Mouse (Mus musculus): ENCODE measurements at regions not wholly inside any gene's neighbourhood (a gene's known extent, or its start where the extent isn't known, plus 50 kb on each side); places are given as distances from the start of the nearest gene placed in this dataset.
A peak's percentile ranks its signal among the peaks of the same experiment; 100 is the strongest.

DNA sequence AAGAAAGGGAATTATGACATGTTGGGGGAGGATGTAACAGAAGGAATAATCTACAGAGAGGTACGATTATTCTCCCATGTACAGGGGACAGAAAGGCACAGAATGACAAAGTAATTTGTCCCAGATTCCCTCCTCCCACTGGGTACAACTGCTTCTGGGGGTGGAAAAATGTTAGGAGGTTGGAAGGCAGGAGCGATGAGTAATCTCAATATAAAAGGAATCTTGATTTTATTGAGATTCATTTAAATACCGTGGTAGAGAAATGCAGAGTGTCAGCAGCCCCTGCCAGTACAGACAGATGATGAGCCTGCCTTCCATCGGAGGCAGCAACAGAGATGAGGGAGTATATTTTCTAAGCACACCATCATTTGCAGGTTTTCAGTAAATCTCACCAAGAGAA, 107.1 kb upstream of the Dpt start:
- no peak overlapping the region for H3K4me2 ChIP-seq
- H3K27ac ChIP-seq: no peak overlapping the region
- no peaks in the 10 kb centered on the region for H3K9me3 ChIP-seq (replicated peaks)
- WGBS: 91% methylated on average over 4 of the region's 4 CpGs
- no peak overlapping the region for H3K9ac ChIP-seq
- no peak overlapping the region for H3K4me3 ChIP-seq (replicated peaks)
- H3K4me1 ChIP-seq: no peaks in the 10 kb centered on the region
- no peaks in the 10 kb centered on the region for H3K27me3 ChIP-seq
- H3K36me3 ChIP-seq: no peaks in the 10 kb centered on the region
- no peak for ATAC-seq (replicated peaks; ENCODE audit: low FRiP score)

DNA sequence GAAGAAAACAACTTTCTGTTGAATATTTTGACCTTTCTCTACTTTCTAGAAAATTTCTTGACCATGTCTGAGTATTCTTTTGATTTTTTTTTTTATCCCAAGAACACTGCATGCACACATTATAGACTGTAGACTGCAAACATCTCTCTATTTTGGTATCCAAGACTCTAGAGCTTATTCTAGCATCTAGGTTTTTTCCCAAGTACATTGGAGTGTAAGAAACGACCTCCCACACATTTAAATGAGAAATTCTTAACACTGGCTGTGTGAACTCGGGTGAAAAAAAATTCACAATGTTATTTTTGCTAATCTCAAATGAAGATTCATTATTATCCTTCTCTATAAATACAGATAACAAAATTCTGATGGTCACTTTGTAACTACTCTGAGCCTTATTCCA, 112.0 kb upstream of the Dpt start:
- no peaks in the 10 kb centered on the region for H3K36me3 ChIP-seq
- H3K9me3 ChIP-seq (replicated peaks): no peaks in the 10 kb centered on the region
- H3K4me3 ChIP-seq (replicated peaks): no peak overlapping the region
- ATAC-seq (replicated peaks; ENCODE audit: low FRiP score): no peak
- WGBS: 58% methylated on average over 2 of the region's 2 CpGs
- H3K27me3 ChIP-seq: no peaks in the 10 kb centered on the region
- no peak overlapping the region for H3K4me2 ChIP-seq
- no peaks in the 10 kb centered on the region for H3K4me1 ChIP-seq
- H3K27ac ChIP-seq: no peak overlapping the region
- H3K9ac ChIP-seq: no peak overlapping the region

DNA sequence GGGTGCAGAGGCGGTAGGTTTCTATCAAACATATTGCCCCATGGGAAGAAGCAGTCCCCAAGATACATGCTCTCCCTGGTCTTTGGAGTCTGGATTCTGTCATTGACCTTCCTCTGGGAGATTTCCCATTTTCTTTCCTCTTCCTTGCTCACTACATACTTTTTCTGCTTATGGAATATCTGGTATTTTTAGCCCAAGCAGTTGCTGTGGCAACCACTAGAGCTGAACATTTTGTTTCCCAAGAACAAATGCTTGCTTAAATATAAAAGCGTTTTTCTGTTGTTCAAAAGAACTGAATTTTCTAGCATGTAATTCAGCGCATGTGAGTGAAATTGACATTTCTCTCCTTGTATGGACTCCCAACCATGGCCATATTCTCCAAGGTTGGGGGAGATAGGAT, 112.7 kb upstream of the Dpt start:
- WGBS: 93% methylated on average over 3 of the region's 3 CpGs

DNA sequence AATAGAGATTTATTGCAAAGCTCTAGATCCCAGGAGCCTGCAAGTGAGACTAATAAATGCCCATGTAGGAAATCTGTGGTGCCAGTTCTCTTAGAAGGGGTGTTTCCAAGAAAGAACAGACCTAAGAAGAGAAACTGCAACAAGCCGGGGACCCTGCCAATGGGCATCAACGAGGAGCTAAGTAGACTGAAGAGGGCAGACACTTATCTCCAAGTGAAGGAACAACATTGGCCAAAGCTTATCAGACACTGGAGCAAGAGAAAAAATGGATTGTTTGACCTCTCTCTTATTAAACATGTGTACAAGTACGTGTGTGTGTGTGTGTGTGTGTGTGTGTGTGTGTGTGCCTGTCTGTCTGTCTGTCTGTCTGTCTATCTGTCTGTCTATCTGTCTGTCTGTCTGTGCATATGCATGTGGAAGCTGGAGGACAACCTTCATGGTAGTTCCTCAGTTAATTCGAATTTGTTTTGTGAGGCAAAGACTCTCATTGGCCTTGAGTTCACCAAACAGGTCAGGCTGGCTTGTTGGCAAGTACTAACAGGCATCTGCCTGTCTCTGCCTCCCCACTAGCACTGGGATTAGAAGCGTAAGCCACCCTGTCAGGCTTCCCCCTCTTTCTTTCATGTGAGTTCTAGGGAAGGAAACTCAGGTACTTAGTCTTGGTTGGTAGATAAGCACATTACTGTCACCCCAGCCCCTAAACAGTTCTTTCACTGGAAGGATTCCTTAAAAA, 113.4 kb upstream of the Dpt start:
- WGBS: 80% methylated on average over 5 of the region's 5 CpGs
- no peaks in the 10 kb centered on the region for H3K27me3 ChIP-seq
- no peak for ATAC-seq (replicated peaks; ENCODE audit: low FRiP score)

More for the DNA sequence above, 112.7 kb upstream of the Dpt start:
- Histone ChIP-seq H3K4me3 (replicated peaks) (no peak overlapping the region), H3K27ac (no peak overlapping the region), H3K4me1 (no peaks in the 10 kb centered on the region), H3K9ac (no peak overlapping the region), H3K27me3 (no peaks in the 10 kb centered on the region), H3K9me3 (replicated peaks) (no peaks in the 10 kb centered on the region), H3K4me2 (no peak overlapping the region), H3K36me3 (no peaks in the 10 kb centered on the region)
- no peak for ATAC-seq (replicated peaks; ENCODE audit: low FRiP score)

DNA sequence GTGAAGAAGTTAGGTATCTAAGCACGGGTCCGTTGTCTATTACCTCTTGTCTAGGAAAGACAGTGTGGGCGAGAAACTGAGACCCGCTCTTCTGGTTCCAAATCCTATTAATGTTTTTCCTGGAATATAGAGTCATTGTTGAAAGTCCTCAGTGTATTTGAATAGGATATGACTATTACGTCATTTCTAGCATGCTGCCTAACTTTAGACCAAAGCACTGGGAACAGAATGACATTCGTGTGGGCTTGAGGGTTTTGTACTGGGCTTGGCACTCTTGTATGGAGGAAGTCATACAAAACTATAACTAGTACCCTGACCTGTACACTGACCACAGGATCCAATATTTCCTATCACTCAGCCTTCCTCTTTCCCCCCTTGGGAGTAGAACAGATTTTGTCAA, 114.0 kb upstream of the Dpt start:
- no peak overlapping the region for H3K4me3 ChIP-seq (replicated peaks)
- H3K27ac ChIP-seq: no peak overlapping the region
- H3K9me3 ChIP-seq (replicated peaks): no peaks in the 10 kb centered on the region
- no peak for ATAC-seq (replicated peaks; ENCODE audit: low FRiP score)
- no peak overlapping the region for H3K9ac ChIP-seq
- 93% methylated on average over 6 of the region's 6 CpGs for WGBS
- no peaks in the 10 kb centered on the region for H3K4me1 ChIP-seq
- H3K4me2 ChIP-seq: no peak overlapping the region
- no peaks in the 10 kb centered on the region for H3K36me3 ChIP-seq
- H3K27me3 ChIP-seq: no peaks in the 10 kb centered on the region

More for the DNA sequence above, 113.4 kb upstream of the Dpt start:
- H3K4me1 ChIP-seq: no peaks in the 10 kb centered on the region
- H3K9ac ChIP-seq: no peak overlapping the region
- H3K9me3 ChIP-seq (replicated peaks): no peaks in the 10 kb centered on the region
- H3K36me3 ChIP-seq: no peaks in the 10 kb centered on the region
- H3K27ac ChIP-seq: no peak overlapping the region
- H3K4me2 ChIP-seq: no peak overlapping the region
- no peak overlapping the region for H3K4me3 ChIP-seq (replicated peaks)

DNA sequence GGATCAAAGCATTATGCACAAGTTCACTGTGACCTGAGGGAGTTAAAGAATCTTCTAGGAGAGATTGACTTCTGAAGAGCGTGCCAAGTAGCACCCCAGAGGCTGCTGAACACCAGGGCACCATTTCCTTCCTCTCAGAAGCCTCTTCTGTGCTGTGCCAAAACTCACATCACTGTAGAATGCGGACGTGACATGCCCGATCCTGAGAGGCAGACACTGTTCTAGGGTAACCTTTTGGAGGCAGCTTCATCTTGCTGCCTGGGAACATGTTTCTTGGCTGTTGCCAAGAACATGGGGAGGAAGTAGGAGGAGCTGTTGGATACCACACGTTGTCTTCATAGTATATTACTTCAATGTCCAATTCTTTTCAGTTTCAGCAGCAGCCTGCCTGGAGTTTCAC, 114.9 kb upstream of the Dpt start:
- no peak for ATAC-seq (replicated peaks; ENCODE audit: low FRiP score)
- Histone ChIP-seq H3K36me3 (no peaks in the 10 kb centered on the region), H3K27ac (no peak overlapping the region), H3K27me3 (no peaks in the 10 kb centered on the region), H3K4me2 (no peak overlapping the region), H3K9ac (no peak overlapping the region), H3K9me3 (replicated peaks) (no peaks in the 10 kb centered on the region), H3K4me3 (replicated peaks) (no peak overlapping the region), H3K4me1 (no peaks in the 10 kb centered on the region)
- 75% methylated on average over 5 of the region's 5 CpGs for WGBS

DNA sequence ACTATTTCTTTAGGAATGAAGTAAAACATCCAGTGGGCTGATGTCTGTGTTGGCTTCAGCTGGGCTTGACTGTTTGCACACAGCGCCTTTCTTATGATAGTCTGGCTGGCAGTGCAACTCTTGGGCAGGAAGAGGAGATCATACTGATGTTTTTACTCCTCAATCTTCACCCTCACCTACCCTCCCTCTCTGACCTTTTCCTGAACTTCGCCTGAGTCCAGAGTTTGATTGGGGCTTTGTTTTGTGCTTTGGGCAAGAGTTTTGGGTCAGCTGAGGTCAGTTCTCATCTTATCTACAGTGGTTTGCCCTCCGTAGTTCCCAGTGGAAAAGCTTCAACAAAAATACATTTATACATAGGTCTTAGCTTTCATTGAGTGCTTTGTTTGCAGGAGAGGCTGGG, 118.1 kb upstream of the Dpt start:
- H3K36me3 ChIP-seq: no peaks in the 10 kb centered on the region
- no peak overlapping the region for H3K9ac ChIP-seq
- H3K9me3 ChIP-seq (replicated peaks): no peaks in the 10 kb centered on the region
- no peak overlapping the region for H3K4me3 ChIP-seq (replicated peaks)
- H3K4me1 ChIP-seq: no peaks in the 10 kb centered on the region
- H3K27ac ChIP-seq: no peak overlapping the region
- WGBS: 61% methylated on average over 3 of the region's 3 CpGs
- no peak overlapping the region for H3K4me2 ChIP-seq
- H3K27me3 ChIP-seq: no peaks in the 10 kb centered on the region
- no peak for ATAC-seq (replicated peaks; ENCODE audit: low FRiP score)

DNA sequence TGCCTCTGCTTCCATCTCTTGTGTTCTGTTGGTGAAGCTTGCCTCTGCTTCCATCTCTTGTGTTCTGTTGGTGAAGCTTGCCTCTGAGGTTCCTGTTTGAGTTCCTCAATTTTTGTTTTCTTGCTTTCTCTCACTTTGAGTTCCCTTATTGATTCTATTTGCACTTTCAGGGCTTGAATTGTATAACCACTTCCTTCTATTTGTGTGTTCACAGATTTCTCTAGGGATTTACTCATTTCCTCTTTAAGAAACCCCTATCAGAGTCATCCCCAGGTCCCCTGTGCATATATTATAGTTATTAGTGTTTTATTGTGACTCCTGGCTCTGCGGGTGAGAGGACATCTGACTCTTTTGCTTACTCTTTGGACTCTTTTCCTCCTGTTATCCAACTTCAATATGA, 144.2 kb upstream of the Dpt start:
- Histone ChIP-seq H3K9ac (no peak overlapping the region), H3K27ac (no peak overlapping the region), H3K4me3 (replicated peaks) (no peak overlapping the region), H3K4me1 (no peaks in the 10 kb centered on the region), H3K4me2 (no peak overlapping the region), H3K27me3 (no peaks in the 10 kb centered on the region), H3K36me3 (no peaks in the 10 kb centered on the region), H3K9me3 (replicated peaks) (no peaks in the 10 kb centered on the region)
- no peak for ATAC-seq (replicated peaks; ENCODE audit: low FRiP score)
- WGBS: 89% methylated on average over 1 of the region's 1 CpGs

DNA sequence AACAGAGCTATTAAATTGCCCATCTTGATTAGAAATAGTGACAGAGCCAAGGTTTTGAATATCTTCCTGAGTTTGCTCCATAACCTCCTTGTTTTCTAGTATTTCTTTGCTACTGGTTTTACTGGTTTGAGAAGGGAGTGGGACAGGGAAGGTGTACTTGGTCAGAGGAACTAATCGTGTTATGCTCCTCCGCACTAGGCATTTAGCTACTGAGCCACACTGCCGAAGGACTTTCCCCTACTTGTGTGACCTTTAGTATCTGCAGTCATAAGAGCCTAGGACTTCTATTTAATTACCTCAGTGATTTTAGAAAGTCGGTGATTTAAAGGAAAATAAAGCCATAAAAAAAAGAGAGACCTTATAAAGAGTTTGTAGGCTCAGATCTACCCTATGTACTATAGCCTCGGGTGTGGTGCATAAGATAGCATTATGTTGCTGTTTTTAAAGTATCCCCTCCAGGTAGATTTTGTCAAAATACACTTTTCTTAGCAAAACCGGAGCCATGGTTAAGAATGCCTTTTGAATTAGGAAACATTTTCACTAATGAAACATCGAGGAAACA, 158.5 kb upstream of the Dpt start:
- no peak overlapping the region for H3K27ac ChIP-seq
- no peak overlapping the region for H3K4me2 ChIP-seq
- no peaks in the 10 kb centered on the region for H3K27me3 ChIP-seq
- H3K36me3 ChIP-seq: no peaks in the 10 kb centered on the region
- no peak overlapping the region for H3K9ac ChIP-seq
- H3K9me3 ChIP-seq (replicated peaks): no peaks in the 10 kb centered on the region
- no peak for ATAC-seq (replicated peaks; ENCODE audit: low FRiP score)
- no peak overlapping the region for H3K4me3 ChIP-seq (replicated peaks)
- H3K4me1 ChIP-seq: no peaks in the 10 kb centered on the region
- 84% methylated on average over 7 of the region's 7 CpGs for WGBS

DNA sequence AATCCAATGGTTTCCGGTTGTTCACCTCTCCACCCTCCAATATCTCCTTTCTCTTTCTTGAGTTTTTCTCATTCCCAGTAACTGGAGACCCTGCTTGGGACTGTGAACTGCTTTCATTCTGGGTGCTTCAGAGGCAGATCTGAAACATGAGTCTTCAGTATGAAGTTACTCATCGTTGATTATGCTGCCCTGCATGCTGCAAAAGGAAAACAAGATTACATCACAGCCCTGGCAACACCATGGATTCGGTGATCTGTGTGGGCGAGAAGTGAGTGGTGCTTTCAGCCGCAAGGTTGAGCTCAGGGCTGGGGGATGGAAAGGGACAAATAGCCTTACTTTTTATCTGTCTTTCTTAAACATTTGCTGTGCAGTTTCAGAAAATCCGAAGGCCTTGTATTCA, 164.8 kb upstream of the Dpt start:
- Histone ChIP-seq H3K4me2 (no peak overlapping the region), H3K9me3 (replicated peaks) (no peaks in the 10 kb centered on the region), H3K9ac (no peak overlapping the region), H3K4me1 (no peaks in the 10 kb centered on the region), H3K4me3 (replicated peaks) (no peak overlapping the region), H3K36me3 (no peaks in the 10 kb centered on the region), H3K27me3 (no peaks in the 10 kb centered on the region), H3K27ac (no peak overlapping the region)
- 46% methylated on average over 6 of the region's 6 CpGs for WGBS
- ATAC-seq (replicated peaks; ENCODE audit: low FRiP score): peak; percentile 83

DNA sequence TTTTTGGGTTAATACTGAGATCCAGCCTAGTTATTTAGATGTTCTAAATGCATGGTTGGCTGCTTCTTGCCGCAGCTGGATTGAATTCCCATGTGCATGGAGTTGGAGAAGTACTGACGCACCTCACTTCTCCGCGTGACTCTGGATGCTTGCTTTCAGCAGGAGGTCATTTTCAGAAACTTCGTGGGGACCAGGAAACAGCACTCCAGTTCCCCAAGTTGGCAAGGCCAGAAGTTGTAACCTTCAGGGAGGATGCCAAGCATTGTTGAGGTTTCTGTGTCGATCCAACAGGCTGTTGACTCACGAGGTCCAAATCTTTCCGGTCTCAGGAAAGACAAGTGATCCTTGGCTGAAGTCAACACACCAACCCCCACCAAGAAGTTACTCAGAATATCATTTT, 167.6 kb upstream of the Dpt start:
- no peak for ATAC-seq (replicated peaks; ENCODE audit: low FRiP score)
- no peak overlapping the region for H3K4me3 ChIP-seq (replicated peaks)
- no peak overlapping the region for H3K4me2 ChIP-seq
- H3K9me3 ChIP-seq (replicated peaks): no peaks in the 10 kb centered on the region
- 79% methylated on average over 8 of the region's 8 CpGs for WGBS
- H3K4me1 ChIP-seq: no peaks in the 10 kb centered on the region
- no peaks in the 10 kb centered on the region for H3K27me3 ChIP-seq
- H3K9ac ChIP-seq: no peak overlapping the region
- H3K36me3 ChIP-seq: no peaks in the 10 kb centered on the region
- no peak overlapping the region for H3K27ac ChIP-seq

DNA sequence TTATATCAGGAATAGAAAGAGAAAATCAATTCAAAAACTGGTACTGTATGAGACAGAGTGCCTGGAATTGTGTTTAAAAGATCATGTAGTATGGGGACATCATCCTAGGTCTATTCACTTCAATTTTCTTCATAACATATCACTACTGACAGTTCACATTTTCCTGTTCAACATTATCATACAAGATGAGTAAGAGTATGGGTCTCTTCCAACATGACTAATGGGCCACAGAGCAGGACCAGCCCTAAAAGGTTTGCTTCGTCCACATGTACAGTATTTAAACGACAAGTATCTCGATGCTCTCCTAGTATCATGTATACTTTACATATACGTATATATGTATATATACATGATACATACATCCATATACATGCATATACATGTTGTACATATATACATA, 164.8 kb upstream of the Atp1b1 start:
- no peak for ATAC-seq (replicated peaks; ENCODE audit: low FRiP score)
- Histone ChIP-seq H3K27me3 (no peaks in the 10 kb centered on the region), H3K9ac (no peak overlapping the region), H3K27ac (no peak overlapping the region), H3K4me2 (no peak overlapping the region), H3K36me3 (no peaks in the 10 kb centered on the region), H3K4me1 (no peaks in the 10 kb centered on the region), H3K9me3 (replicated peaks) (no peaks in the 10 kb centered on the region), H3K4me3 (replicated peaks) (no peak overlapping the region)
- 95% methylated on average over 4 of the region's 4 CpGs for WGBS

DNA sequence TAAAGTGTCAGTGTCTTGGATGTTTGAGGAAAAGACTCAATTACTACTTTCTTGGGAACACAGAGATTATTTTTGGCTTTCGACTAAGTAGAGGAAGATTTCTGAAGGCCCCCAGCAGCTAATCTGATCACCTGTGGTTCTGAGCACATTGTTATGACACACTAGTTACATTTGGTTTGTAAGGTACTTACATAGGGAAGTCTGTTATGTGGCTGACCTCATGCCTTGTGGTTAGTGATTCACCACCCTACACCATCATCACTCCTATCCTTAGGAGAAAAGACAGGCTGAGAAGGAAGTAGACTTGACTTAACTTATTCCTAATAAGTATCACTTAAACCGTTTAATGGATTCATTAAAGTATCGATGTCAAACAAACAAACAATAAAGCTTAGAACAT, 164.3 kb upstream of the Atp1b1 start:
- no peak for ATAC-seq (replicated peaks; ENCODE audit: low FRiP score)
- Histone ChIP-seq H3K9ac (no peak overlapping the region), H3K36me3 (no peaks in the 10 kb centered on the region), H3K4me1 (no peaks in the 10 kb centered on the region), H3K27ac (no peak overlapping the region), H3K27me3 (no peaks in the 10 kb centered on the region), H3K9me3 (replicated peaks) (no peaks in the 10 kb centered on the region), H3K4me3 (replicated peaks) (no peak overlapping the region), H3K4me2 (no peak overlapping the region)
- WGBS: 89% methylated on average over 3 of the region's 3 CpGs

All from kidney, embryonic 15.5 days (tissue).